Mouse (Mus musculus) forebrain, embryonic 14.5 days (tissue): ENCODE results near the gene Gm20388. TPM values are rescaled to one million over a fixed set of nuclear protein-coding genes. Genes with fewer than 3 reads are reported as not detected.

Experiments used
- ATAC-seq: fragments of 200-750 bp; cut with Nextera tagmentation; 2 replicates; pipeline ENCODE4 v1.8.0; 2017; ENCODE audit warnings: mild to moderate bottlenecking, moderate library complexity
- DNase-seq: peaks from one replicate; pipeline ENCODE4 v3.0.0-alpha.2; 2015; ENCODE audit warnings: low spot score
- H3K27ac ChIP-seq: fragments of 300-500 bp; sonication (generic); 2 replicates; pipeline ENCODE4 v1.5.1; 2014; ENCODE audit warnings: low read depth, mild to moderate bottlenecking, control low read depth, low read length, moderate library complexity
- H3K27me3 ChIP-seq: fragments of 300-500 bp; sonication (generic); replicated peaks from 2 replicates; pipeline ENCODE4 v1.6.1; 2014; ENCODE audit warnings: low read length, control low read depth, mixed read lengths; ENCODE audit not compliant: control insufficient read depth, insufficient read depth
- H3K36me3 ChIP-seq: fragments of 300-500 bp; sonication (generic); 2 replicates; pipeline ENCODE4 v1.6.1; 2014; ENCODE audit warnings: low read length, control low read depth; ENCODE audit not compliant: control insufficient read depth, insufficient read depth
- H3K4me1 ChIP-seq: fragments of 300-500 bp; sonication (generic); 2 replicates; pipeline ENCODE4 v1.6.1; 2014; ENCODE audit warnings: antibody characterized with exemption, low read length, control low read depth; ENCODE audit not compliant: control insufficient read depth, insufficient read depth
- H3K4me2 ChIP-seq: fragments of 300-500 bp; sonication (generic); 2 replicates; pipeline ENCODE4 v1.6.1; 2014; ENCODE audit warnings: mild to moderate bottlenecking, control low read depth, low read length
- H3K4me3 ChIP-seq: fragments of 300-500 bp; sonication (generic); 2 replicates; pipeline ENCODE4 v1.5.1; 2014; ENCODE audit warnings: low read depth, low read length, control low read depth
- H3K9ac ChIP-seq: fragments of 300-500 bp; sonication (generic); 2 replicates; pipeline ENCODE4 v1.6.1; 2014; ENCODE audit warnings: mild to moderate bottlenecking, low read length, control low read depth, moderate library complexity
- H3K9me3 ChIP-seq: fragments of 300-500 bp; sonication (generic); replicated peaks from 2 replicates; pipeline ENCODE4 v1.6.1; 2016; ENCODE audit warnings: low read length, control low read depth, mixed read lengths; ENCODE audit not compliant: control insufficient read depth
- WGBS: fragments of 180-500 bp; shearing (Covaris S2); extraction: QIAGEN DNeasy Blood & Tissue Kit; methylation state at CpG from one replicate; pipeline ENCODE4 v1.1.7; 2014; 5-methylcytosine and 5-hydroxymethylcytosine counted together
- polyA plus RNA-seq: library from polyadenylated mRNA; unstranded; fragments of >200 nt; fragmentation: Nextera tagmentation; extraction: Ambion mirVana; gene quantifications from 2 replicates; pipeline ENCODE4 v1.2.1, GENCODE M21; 2014

The Gm20388 gene
- polyA plus RNA-seq, 1 experiment from 2014 or later = 7.4 TPM

GRCm38 (mm10) chr8:120551677-120551980, 641.0 kb downstream of the Gm20388 start:
- 95% methylated on average over 3 of the region's 3 CpGs for WGBS

GRCm38 (mm10) chr8:120552509-120552908, 641.9 kb downstream of the Gm20388 start:
- WGBS = 91% methylated on average over 11 of the region's 11 CpGs
- DNase-seq (no peak), ATAC-seq (no peak)
- Histone ChIP-seq H3K27me3 (no peaks in the 10 kb centered on the region), H3K27ac (peak overlapping the region; percentile 24; the same call in 1 of the 2 replicates), H3K4me3 (no peak overlapping the region), H3K9ac (no peak overlapping the region), H3K4me1 (peaks cover 76% of the 10 kb centered on the region), H3K36me3 (peaks cover 16% of the 10 kb centered on the region), H3K4me2 (no peak overlapping the region), H3K9me3 (no peaks in the 10 kb centered on the region)

More at GRCm38 (mm10) chr8:120551677-120551980, 641.0 kb downstream of the Gm20388 start:
- H3K9me3 ChIP-seq = no peaks in the 10 kb centered on the region
- H3K27me3 ChIP-seq = no peaks in the 10 kb centered on the region
- H3K36me3 ChIP-seq = peaks cover 16% of the 10 kb centered on the region
- no peak overlapping the region for H3K9ac ChIP-seq
- ATAC-seq (no peak), DNase-seq (no peak)
- peak overlapping the region; percentile 88 for H3K27ac ChIP-seq
- peaks cover 74% of the 10 kb centered on the region for H3K4me1 ChIP-seq
- H3K4me3 ChIP-seq = no peak overlapping the region
- H3K4me2 ChIP-seq = no peak overlapping the region; the same call in 1 of the 2 replicates

GRCm38 (mm10) chr8:120553441-120554123, 642.9 kb downstream of the Gm20388 start:
- Histone ChIP-seq H3K4me2 (no peak overlapping the region), H3K4me1 (peaks cover 76% of the 10 kb centered on the region), H3K27me3 (no peaks in the 10 kb centered on the region), H3K4me3 (no peak overlapping the region), H3K9ac (no peak overlapping the region), H3K9me3 (no peaks in the 10 kb centered on the region), H3K27ac (peak overlapping the region; percentile 5; the same call in 1 of the 2 replicates), H3K36me3 (peaks cover 16% of the 10 kb centered on the region)
- DNase-seq (no peak), ATAC-seq (no peak)
- 91% methylated on average over 24 of the region's 24 CpGs for WGBS

GRCm38 (mm10) chr8:120554466-120555039, 643.9 kb downstream of the Gm20388 start:
- Histone ChIP-seq H3K9ac (no peak overlapping the region), H3K4me3 (no peak overlapping the region), H3K4me1 (peaks cover 77% of the 10 kb centered on the region), H3K27me3 (no peaks in the 10 kb centered on the region), H3K27ac (no peak overlapping the region; the same call in 1 of the 2 replicates), H3K36me3 (peaks cover 19% of the 10 kb centered on the region), H3K9me3 (no peaks in the 10 kb centered on the region), H3K4me2 (no peak overlapping the region)
- ATAC-seq (no peak), DNase-seq (no peak)
- 90% methylated on average over 18 of the region's 18 CpGs for WGBS

- Histone ChIP-seq H3K9me3 (no peaks in the 10 kb centered on the region), H3K27ac (peak overlapping the region; percentile 86), H3K4me2 (no peak overlapping the region), H3K4me3 (no peak overlapping the region), H3K4me1 (peaks cover 77% of the 10 kb centered on the region), H3K27me3 (no peaks in the 10 kb centered on the region), H3K36me3 (peaks cover 23% of the 10 kb centered on the region), H3K9ac (peak overlapping the region; percentile 30; the same call in 1 of the 2 replicates)
- 54% methylated on average over 20 of the region's 20 CpGs for WGBS
- DNase-seq (no peak), ATAC-seq (no peak)
Measured at GRCm38 (mm10) chr8:120556198-120556892, 645.7 kb downstream of the Gm20388 start.

- Histone ChIP-seq H3K4me1 (peaks cover 77% of the 10 kb centered on the region), H3K9ac (peak overlapping the region; percentile 14; the same call in 1 of the 2 replicates), H3K27me3 (no peaks in the 10 kb centered on the region), H3K4me2 (peak overlapping the region; percentile 32), H3K27ac (peak overlapping the region; percentile 86), H3K4me3 (no peak overlapping the region), H3K36me3 (peaks cover 23% of the 10 kb centered on the region), H3K9me3 (no peaks in the 10 kb centered on the region)
- 26% methylated on average over 15 of the region's 15 CpGs for WGBS
- ATAC-seq (peak; percentile 67), DNase-seq (peak; percentile 81)
Measured at GRCm38 (mm10) chr8:120557170-120557965, 646.7 kb downstream of the Gm20388 start.

GRCm38 (mm10) chr8:120558162-120558561, 647.5 kb downstream of the Gm20388 start:
- WGBS = 55% methylated on average over 4 of the region's 4 CpGs
- Histone ChIP-seq H3K9me3 (no peaks in the 10 kb centered on the region), H3K27ac (peak overlapping the region; percentile 86), H3K27me3 (no peaks in the 10 kb centered on the region), H3K4me3 (no peak overlapping the region), H3K36me3 (peaks cover 23% of the 10 kb centered on the region), H3K4me1 (peaks cover 82% of the 10 kb centered on the region), H3K9ac (no peak overlapping the region), H3K4me2 (no peak overlapping the region)
- no peak for DNase-seq
- ATAC-seq = no peak

- H3K27me3 ChIP-seq = no peaks in the 10 kb centered on the region
- H3K36me3 ChIP-seq = peaks cover 19% of the 10 kb centered on the region
- H3K4me1 ChIP-seq = peaks cover 93% of the 10 kb centered on the region
- WGBS = 3% methylated on average over 11 of the region's 11 CpGs
- peak overlapping the region; percentile 86 for H3K27ac ChIP-seq
- ATAC-seq (peak; percentile 57), DNase-seq (peak; percentile 90)
- peak overlapping the region; percentile 28 for H3K4me2 ChIP-seq
- H3K4me3 ChIP-seq = no peak overlapping the region
- H3K9me3 ChIP-seq = no peaks in the 10 kb centered on the region
- H3K9ac ChIP-seq = peak overlapping the region; percentile 33; the same call in 1 of the 2 replicates
Measured at GRCm38 (mm10) chr8:120559654-120560053, 649.0 kb downstream of the Gm20388 start.
